Mouse (Mus musculus) heart, postnatal 0 days (tissue): ENCODE results near the gene Tcf25. TPM values are rescaled to one million over a fixed set of nuclear protein-coding genes. Genes with fewer than 3 reads are reported as not detected.

Experiments
- ATAC-seq: fragments of 200-750 bp; cut with Nextera tagmentation; 2 replicates; pipeline ENCODE4 v1.8.0; 2017; ENCODE audit warnings: low read depth, moderate number of reproducible peaks, moderate library complexity; ENCODE audit not compliant: insufficient read depth
- DNase-seq: peaks from one replicate; pipeline ENCODE4 v3.0.0-alpha.2; 2016; ENCODE audit warnings: low spot score
- H3K27ac ChIP-seq: fragments of 300-500 bp; sonication (generic); 2 replicates; pipeline ENCODE4 v1.5.1; 2014; ENCODE audit warnings: low read depth, mild to moderate bottlenecking
- H3K27me3 ChIP-seq: fragments of 300-500 bp; sonication (generic); 2 replicates; pipeline ENCODE4 v1.6.1; 2014; ENCODE audit warnings: low read length, mixed read lengths; ENCODE audit not compliant: control insufficient read depth, insufficient read depth
- H3K36me3 ChIP-seq: fragments of 300-500 bp; sonication (generic); replicated peaks from 2 replicates; pipeline ENCODE4 v1.6.1; 2014; ENCODE audit warnings: low read length, mixed read lengths; ENCODE audit not compliant: control insufficient read depth, insufficient read depth
- H3K4me1 ChIP-seq: fragments of 300-500 bp; sonication (generic); 2 replicates; pipeline ENCODE4 v1.6.1; 2014; ENCODE audit warnings: antibody characterized with exemption; ENCODE audit not compliant: control insufficient read depth, insufficient read depth
- H3K4me2 ChIP-seq: fragments of 300-500 bp; sonication (generic); 2 replicates; pipeline ENCODE4 v1.6.1; 2014; ENCODE audit warnings: low read depth, mild to moderate bottlenecking, low read length, moderate library complexity
- H3K4me3 ChIP-seq: fragments of 300-500 bp; sonication (generic); 2 replicates; pipeline ENCODE4 v1.5.1; 2014; ENCODE audit warnings: low read depth, low read length
- H3K9ac ChIP-seq: fragments of 300-500 bp; sonication (generic); replicated peaks from 2 replicates; pipeline ENCODE4 v1.6.1; 2014; ENCODE audit warnings: low read depth, low read length, mixed read lengths
- H3K9me3 ChIP-seq: fragments of 300-500 bp; sonication (generic); replicated peaks from 2 replicates; pipeline ENCODE4 v1.6.1; 2016; ENCODE audit warnings: low read length; ENCODE audit not compliant: control insufficient read depth
- CTCF ChIP-seq: IDR thresholded peaks from 2 replicates; pipeline ENCODE4 v1.5.1; 2016; ENCODE audit warnings: antibody characterized with exemption, control low read depth, low read depth
- EP300 ChIP-seq: IDR thresholded peaks from 2 replicates; pipeline ENCODE4 v1.6.1; 2016; ENCODE audit warnings: antibody characterized with exemption, low read depth
- WGBS: fragments of 180-500 bp; shearing (Covaris S2); extraction: QIAGEN DNeasy Blood & Tissue Kit; methylation state at CpG from one replicate; pipeline ENCODE4 v1.1.7; 2014; 5-methylcytosine and 5-hydroxymethylcytosine counted together
- polyA plus RNA-seq: library from polyadenylated mRNA; unstranded; fragments of >200 nt; fragmentation: Nextera tagmentation; extraction: Ambion mirVana; gene quantifications from 2 replicates; pipeline ENCODE4 v1.2.1, GENCODE M21; 2015
- total RNA-seq: library from RNA; depleted of rRNA; stranded (reverse); fragments of >200 nt; gene quantifications from 2 replicates; pipeline ENCODE4 v1.2.3, GENCODE M21; 2014; ENCODE audit warnings: low replicate concordance

Gene Tcf25
- total and polyA plus RNA-seq, 2 experiments from 2014 or later: 123 to 172 TPM

GRCm38 (mm10) chr8:123416944-123417555, 43.5 kb downstream of the Tcf25 start:
- DNase-seq (no peak), ATAC-seq (no peak)
- Histone ChIP-seq H3K27me3 (peaks cover 31% of the 10 kb centered on the region), H3K27ac (no peak overlapping the region), H3K4me1 (no peaks in the 10 kb centered on the region), H3K4me3 (no peak overlapping the region), H3K36me3 (no peaks in the 10 kb centered on the region), H3K9me3 (no peaks in the 10 kb centered on the region), H3K4me2 (no peak overlapping the region), H3K9ac (no peak overlapping the region)
- TF ChIP-seq EP300 (no peak), CTCF (no peak)
- 66% methylated on average over 8 of the region's 8 CpGs for WGBS

- WGBS: 74% methylated on average over 4 of the region's 4 CpGs
- DNase-seq (no peak), ATAC-seq (no peak)
- Histone ChIP-seq H3K9ac (no peak overlapping the region), H3K27ac (no peak overlapping the region), H3K27me3 (0 out of 2 replicates have a peak, but pooled peaks cover 4% of the 10 kb centered on the region), H3K4me3 (no peak overlapping the region), H3K4me2 (no peak overlapping the region), H3K36me3 (no peaks in the 10 kb centered on the region), H3K9me3 (no peaks in the 10 kb centered on the region), H3K4me1 (no peaks in the 10 kb centered on the region)
- TF ChIP-seq EP300: no peak
- TF ChIP-seq CTCF: no peak
Measured at GRCm38 (mm10) chr8:123419711-123420110, 46.2 kb downstream of the Tcf25 start.

GRCm38 (mm10) chr8:123420525-123421281, 47.1 kb downstream of the Tcf25 start:
- ATAC-seq: no peak
- H3K9ac ChIP-seq: no peak overlapping the region
- no peak for DNase-seq
- no peak for TF ChIP-seq CTCF
- TF ChIP-seq EP300: no peak
- no peaks in the 10 kb centered on the region for H3K36me3 ChIP-seq
- 91% methylated on average over 34 of the region's 34 CpGs for WGBS
- no peaks in the 10 kb centered on the region for H3K9me3 ChIP-seq
- no peak overlapping the region for H3K4me3 ChIP-seq
- no peak overlapping the region for H3K4me2 ChIP-seq
- H3K27me3 ChIP-seq: 0 out of 2 replicates have a peak, but pooled peaks cover 4% of the 10 kb centered on the region
- no peaks in the 10 kb centered on the region for H3K4me1 ChIP-seq
- no peak overlapping the region for H3K27ac ChIP-seq

GRCm38 (mm10) chr8:123421325-123421724, 47.8 kb downstream of the Tcf25 start:
- no peak overlapping the region for H3K4me3 ChIP-seq

GRCm38 (mm10) chr8:123422056-123422780, 48.7 kb downstream of the Tcf25 start:
- peak; percentile 42 for DNase-seq
- Histone ChIP-seq H3K9me3 (peaks cover 10% of the 10 kb centered on the region), H3K4me1 (no peaks in the 10 kb centered on the region), H3K27me3 (0 out of 2 replicates have a peak, but pooled peaks cover 4% of the 10 kb centered on the region), H3K4me2 (peak overlapping the region; percentile 54), H3K27ac (no peak overlapping the region), H3K4me3 (peak overlapping the region; percentile 25), H3K36me3 (no peaks in the 10 kb centered on the region), H3K9ac (peak overlapping the region; percentile 6; the same call in 1 of the 2 replicates)
- TF ChIP-seq CTCF: peak; percentile 60
- no peak for TF ChIP-seq EP300
- WGBS: 5% methylated on average over 17 of the region's 17 CpGs
- peak; percentile 64; the same call in 1 of the 2 replicates for ATAC-seq

More at GRCm38 (mm10) chr8:123421325-123421724, 47.8 kb downstream of the Tcf25 start:
- DNase-seq: no peak
- 0 out of 2 replicates have a peak, but pooled peaks cover 4% of the 10 kb centered on the region for H3K27me3 ChIP-seq
- ATAC-seq: no peak
- no peak overlapping the region for H3K4me2 ChIP-seq
- TF ChIP-seq CTCF (no peak), EP300 (no peak)
- 79% methylated on average over 19 of the region's 19 CpGs for WGBS
- H3K9ac ChIP-seq: no peak overlapping the region
- H3K36me3 ChIP-seq: no peaks in the 10 kb centered on the region
- H3K9me3 ChIP-seq: peaks cover under 1% of the 10 kb centered on the region; the same call in 1 of the 2 replicates
- no peak overlapping the region for H3K27ac ChIP-seq
- no peaks in the 10 kb centered on the region for H3K4me1 ChIP-seq
